Mouse (Mus musculus) B cell, adult (primary cell): ENCODE measurements around the gene Gm20837. TPM values are rescaled to one million over a fixed set of nuclear protein-coding genes. Genes with fewer than 3 reads are reported as not detected.

Source experiments
- total RNA-seq: library from RNA; stranded (reverse); gene quantifications from 4 replicates; pipeline ENCODE4 v1.2.4, GENCODE M21; 2023; ENCODE audit not compliant: inconsistent age

Gm20837 gene
- not detected in 4 replicates for total RNA-seq

DNA sequence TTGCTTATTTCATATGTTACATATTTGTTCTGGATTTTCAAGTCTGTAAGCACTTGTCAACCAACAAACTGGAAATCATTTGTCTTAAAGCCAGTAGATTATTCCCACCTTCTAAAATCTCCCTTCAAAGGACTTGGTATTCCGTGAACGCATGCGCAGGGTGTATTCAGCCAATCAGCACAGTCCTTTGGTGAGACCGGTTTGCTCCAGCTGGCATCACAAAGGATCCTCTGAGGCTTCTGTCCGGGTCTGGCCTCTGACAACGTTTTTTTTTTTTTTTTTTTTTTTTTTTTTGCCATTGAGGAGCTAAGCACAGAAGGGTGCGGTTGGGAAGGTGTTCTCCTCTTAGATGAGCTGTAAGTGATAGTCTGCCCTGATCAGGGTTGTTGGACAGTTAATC is at the start of gene Gm20837:
Gene Gm20837, plus strand, starts transcription at position 301 of the 400 bp plus-strand sequence.

